Mouse (Mus musculus): ENCODE measurements around the gene Palld.

Gene Palld

DNA sequence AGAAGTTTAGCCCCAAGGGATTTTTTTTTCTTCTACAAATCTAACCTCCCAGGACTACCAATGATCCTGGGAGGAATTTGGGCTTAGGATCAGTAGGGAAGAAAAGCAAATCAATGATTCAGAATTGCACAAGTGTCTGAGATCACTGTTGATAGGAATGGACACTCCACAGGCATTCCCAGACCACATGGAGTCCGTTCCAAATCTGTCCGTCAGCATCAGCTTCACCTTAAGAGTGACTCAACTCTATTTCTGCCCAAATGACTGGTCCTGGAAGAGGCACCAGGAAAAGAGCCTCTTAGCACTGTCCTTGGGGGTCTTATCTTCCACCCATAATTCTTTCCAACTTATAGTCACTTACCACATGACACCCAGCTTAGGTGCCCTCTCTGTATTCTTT is 98.7 kb downstream of the Palld start:
- no peaks in the 10 kb centered on the region for H3K27me3 ChIP-seq (ENCODE audit: insufficient read depth, low read length)
- no peaks in the 10 kb centered on the region for H3K36me3 ChIP-seq (ENCODE audit: insufficient read depth, low read length)
- H3K4me3 ChIP-seq (replicated peaks; ENCODE audit: low read length), result no peak overlapping the region
- no peaks in the 10 kb centered on the region for H3K9me3 ChIP-seq (ENCODE audit: low read length)
- no peaks in the 10 kb centered on the region for H3K4me1 ChIP-seq (replicated peaks; ENCODE audit: low read depth, low read length)
- TF ChIP-seq POU5F1 (IDR thresholded peaks at IDR 0.05; ENCODE audit: borderline replicate concordance, low read length), result no peak
- no peak for TF ChIP-seq CTCF (conservative IDR thresholded peaks at IDR 0.05; ENCODE audit: low read length)
- no peak for TF ChIP-seq NANOG (IDR thresholded peaks at IDR 0.05; ENCODE audit: borderline replicate concordance, low read length)

DNA sequence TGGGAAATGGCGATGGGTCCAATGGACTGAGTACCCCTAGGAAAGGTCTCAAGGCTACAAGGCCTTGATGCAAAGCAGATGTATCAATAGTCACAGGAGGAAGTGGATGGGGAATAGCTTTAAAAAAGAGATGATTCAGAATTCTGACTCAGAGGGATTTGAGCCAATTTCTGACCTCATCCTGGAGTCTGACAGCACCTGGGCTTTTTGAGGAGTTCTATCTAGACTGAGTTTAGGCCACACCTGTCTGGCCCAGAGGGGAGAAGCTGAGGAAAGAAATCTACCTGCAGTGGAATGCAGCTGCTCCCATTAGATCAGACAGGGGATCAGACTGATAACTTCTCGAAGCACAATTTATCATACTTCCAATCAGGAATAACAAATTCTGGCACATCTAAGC is 99.7 kb downstream of the Palld start:
- no peaks in the 10 kb centered on the region for H3K36me3 ChIP-seq (ENCODE audit: insufficient read depth, low read length)
- H3K9me3 ChIP-seq (ENCODE audit: low read length), result no peaks in the 10 kb centered on the region
- no peak for TF ChIP-seq CTCF (conservative IDR thresholded peaks at IDR 0.05; ENCODE audit: low read length)
- no peak for TF ChIP-seq NANOG (IDR thresholded peaks at IDR 0.05; ENCODE audit: borderline replicate concordance, low read length)
- TF ChIP-seq POU5F1 (IDR thresholded peaks at IDR 0.05; ENCODE audit: borderline replicate concordance, low read length), result no peak
- H3K27me3 ChIP-seq (ENCODE audit: insufficient read depth, low read length), result no peaks in the 10 kb centered on the region
- no peak overlapping the region for H3K4me3 ChIP-seq (replicated peaks; ENCODE audit: low read length)
- H3K4me1 ChIP-seq (replicated peaks; ENCODE audit: low read depth, low read length), result no peaks in the 10 kb centered on the region

DNA sequence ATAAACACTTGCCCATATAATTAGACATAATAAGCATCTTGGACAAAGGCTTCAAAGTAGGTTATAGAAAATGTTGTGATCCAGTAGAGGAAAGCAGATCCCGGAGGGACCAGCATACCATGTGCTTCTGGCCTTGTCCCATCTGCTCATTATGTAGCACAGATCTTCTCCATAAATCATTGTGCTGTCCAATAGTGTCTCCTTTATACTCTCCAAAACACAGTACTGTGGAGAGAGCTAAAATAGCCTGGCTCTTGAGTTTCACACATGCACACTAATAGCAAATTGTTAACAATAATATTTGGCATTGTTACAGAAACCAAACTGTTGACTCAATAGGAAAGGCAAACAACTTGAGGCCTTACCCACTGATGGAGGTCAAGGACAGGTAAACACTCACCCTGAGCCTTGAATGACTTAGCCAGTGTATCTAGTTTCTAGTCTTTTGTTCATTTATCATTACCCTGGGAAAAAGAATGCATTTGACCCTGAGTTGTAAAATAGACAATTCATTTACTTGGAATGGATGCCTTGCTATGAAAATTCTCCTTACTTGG is 105.0 kb downstream of the Palld start:
- H3K4me3 ChIP-seq (replicated peaks; ENCODE audit: low read length), result no peak overlapping the region
- no peaks in the 10 kb centered on the region for H3K36me3 ChIP-seq (ENCODE audit: insufficient read depth, low read length)
- no peaks in the 10 kb centered on the region for H3K4me1 ChIP-seq (replicated peaks; ENCODE audit: low read depth, low read length)
- no peaks in the 10 kb centered on the region for H3K9me3 ChIP-seq (ENCODE audit: low read length)
- H3K27me3 ChIP-seq (ENCODE audit: insufficient read depth, low read length), result no peaks in the 10 kb centered on the region
- TF ChIP-seq CTCF (conservative IDR thresholded peaks at IDR 0.05; ENCODE audit: low read length), result no peak

DNA sequence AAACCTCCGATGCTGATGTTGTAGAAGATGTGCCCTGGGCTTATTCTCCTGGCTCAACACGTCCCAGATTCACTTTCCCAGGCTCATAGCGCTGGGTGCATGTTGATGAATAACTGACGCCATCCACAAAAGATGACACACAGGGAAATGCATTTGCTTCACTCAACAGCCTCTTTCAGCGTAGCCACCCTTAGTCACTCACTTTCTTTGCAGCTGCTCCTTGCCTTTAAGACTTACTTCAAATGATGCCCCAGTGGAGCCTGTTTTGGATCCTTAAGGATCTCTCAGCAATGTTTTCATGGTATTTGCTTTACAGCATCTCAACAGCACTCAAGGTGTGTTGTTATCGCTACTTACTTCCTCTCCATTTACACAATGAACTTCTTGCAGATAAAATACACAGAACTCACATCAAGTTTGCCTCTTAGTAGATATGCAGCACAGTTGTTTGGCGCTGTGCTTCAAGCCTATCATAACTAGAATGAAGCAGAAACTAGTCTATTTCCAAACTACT is 105.9 kb downstream of the Palld start:
- no peaks in the 10 kb centered on the region for H3K9me3 ChIP-seq (ENCODE audit: low read length)
- H3K4me3 ChIP-seq (replicated peaks; ENCODE audit: low read length), result no peak overlapping the region
- no peaks in the 10 kb centered on the region for H3K27me3 ChIP-seq (ENCODE audit: insufficient read depth, low read length)
- no peaks in the 10 kb centered on the region for H3K36me3 ChIP-seq (ENCODE audit: insufficient read depth, low read length)
- TF ChIP-seq NANOG (IDR thresholded peaks at IDR 0.05; ENCODE audit: borderline replicate concordance, low read length) (no peak), POU5F1 (IDR thresholded peaks at IDR 0.05; ENCODE audit: borderline replicate concordance, low read length) (no peak)
- H3K4me1 ChIP-seq (replicated peaks; ENCODE audit: low read depth, low read length), result no peaks in the 10 kb centered on the region

DNA sequence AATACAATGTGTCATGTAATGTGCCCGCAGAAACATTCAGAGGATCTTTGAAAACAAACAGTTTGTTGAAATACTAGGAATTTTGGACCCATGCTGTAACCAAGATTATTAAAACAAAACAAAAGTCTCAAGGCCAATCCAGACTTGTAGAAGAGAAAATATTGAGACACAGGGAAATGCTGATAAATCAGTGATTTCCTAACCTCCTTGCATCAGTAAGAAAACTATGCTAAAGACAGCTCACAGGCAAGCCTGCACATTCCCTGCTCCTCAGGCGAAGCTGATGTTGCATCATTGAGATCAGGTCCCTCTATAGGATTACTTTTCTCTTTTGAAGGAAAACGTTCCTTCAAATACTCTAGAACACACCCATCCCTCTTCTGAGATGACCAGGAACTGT is 112.5 kb downstream of the Palld start:
- TF ChIP-seq POU5F1 (IDR thresholded peaks at IDR 0.05; ENCODE audit: borderline replicate concordance, low read length), result no peak
- no peaks in the 10 kb centered on the region for H3K36me3 ChIP-seq (ENCODE audit: insufficient read depth, low read length)
- no peaks in the 10 kb centered on the region for H3K9me3 ChIP-seq (ENCODE audit: low read length)
- H3K27me3 ChIP-seq (ENCODE audit: insufficient read depth, low read length), result no peaks in the 10 kb centered on the region
- H3K4me3 ChIP-seq (replicated peaks; ENCODE audit: low read length), result no peak overlapping the region
- H3K4me1 ChIP-seq (replicated peaks; ENCODE audit: low read depth, low read length), result no peaks in the 10 kb centered on the region

DNA sequence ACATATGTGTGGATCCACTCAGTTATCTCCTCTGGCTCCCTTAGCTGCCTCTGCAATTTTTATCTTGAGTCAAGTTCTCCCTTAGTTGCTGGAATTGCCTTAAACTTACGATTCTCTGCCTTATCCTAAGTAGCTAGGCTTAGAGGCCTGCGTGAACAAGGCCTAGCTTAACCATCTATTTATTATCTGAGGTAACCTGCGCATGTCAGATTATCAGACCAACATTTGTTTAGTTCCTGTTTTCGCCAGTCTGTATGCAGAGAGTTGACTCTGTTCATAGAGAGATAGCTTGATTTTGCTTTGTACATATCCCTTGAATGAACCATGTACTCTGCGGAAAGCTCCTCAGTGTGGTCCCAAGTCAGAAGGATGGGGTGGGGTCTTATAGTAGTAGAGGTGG is 113.2 kb downstream of the Palld start:
- H3K4me1 ChIP-seq (replicated peaks; ENCODE audit: low read depth, low read length), result no peaks in the 10 kb centered on the region
- H3K27me3 ChIP-seq (ENCODE audit: insufficient read depth, low read length), result no peaks in the 10 kb centered on the region
- no peak overlapping the region for H3K4me3 ChIP-seq (replicated peaks; ENCODE audit: low read length)
- no peaks in the 10 kb centered on the region for H3K9me3 ChIP-seq (ENCODE audit: low read length)
- H3K36me3 ChIP-seq (ENCODE audit: insufficient read depth, low read length), result no peaks in the 10 kb centered on the region
- no peak for TF ChIP-seq NANOG (IDR thresholded peaks at IDR 0.05; ENCODE audit: borderline replicate concordance, low read length)
- TF ChIP-seq CTCF (conservative IDR thresholded peaks at IDR 0.05; ENCODE audit: low read length), result no peak
- no peak for TF ChIP-seq POU5F1 (IDR thresholded peaks at IDR 0.05; ENCODE audit: borderline replicate concordance, low read length)

DNA sequence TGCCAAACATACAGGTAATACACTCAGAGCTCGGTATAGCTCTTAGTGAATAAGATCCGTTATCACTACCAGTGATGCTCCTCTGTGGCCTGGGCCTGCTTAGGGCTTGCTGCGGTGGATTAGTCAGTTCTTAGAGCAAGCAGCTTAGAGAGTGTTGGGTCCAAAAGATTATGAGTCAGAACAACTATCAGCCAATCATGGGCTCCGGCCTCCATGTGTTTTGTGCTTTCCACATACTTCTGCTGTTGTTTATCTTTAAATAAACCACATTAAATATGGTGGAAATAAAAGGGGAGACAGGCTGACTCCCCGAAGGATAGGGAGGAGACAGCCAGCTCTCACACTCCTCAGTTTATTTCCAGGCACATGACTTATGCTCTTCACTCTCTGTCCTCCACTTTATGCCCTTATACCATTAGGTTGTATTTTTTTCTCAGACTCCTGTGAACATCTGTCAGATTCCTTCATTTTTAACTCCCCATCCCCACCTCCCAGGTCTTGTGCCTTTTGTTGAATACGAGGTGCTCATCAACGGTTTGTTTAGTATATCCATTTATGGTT is 119.5 kb downstream of the Palld start:
- no peak overlapping the region for H3K4me3 ChIP-seq (replicated peaks; ENCODE audit: low read length)
- no peak for TF ChIP-seq POU5F1 (IDR thresholded peaks at IDR 0.05; ENCODE audit: borderline replicate concordance, low read length)
- no peak for TF ChIP-seq CTCF (conservative IDR thresholded peaks at IDR 0.05; ENCODE audit: low read length)
- no peak for TF ChIP-seq NANOG (IDR thresholded peaks at IDR 0.05; ENCODE audit: borderline replicate concordance, low read length)
- no peaks in the 10 kb centered on the region for H3K4me1 ChIP-seq (replicated peaks; ENCODE audit: low read depth, low read length)
- H3K27me3 ChIP-seq (ENCODE audit: insufficient read depth, low read length), result no peaks in the 10 kb centered on the region
- no peaks in the 10 kb centered on the region for H3K9me3 ChIP-seq (ENCODE audit: low read length)
- no peaks in the 10 kb centered on the region for H3K36me3 ChIP-seq (ENCODE audit: insufficient read depth, low read length)

DNA sequence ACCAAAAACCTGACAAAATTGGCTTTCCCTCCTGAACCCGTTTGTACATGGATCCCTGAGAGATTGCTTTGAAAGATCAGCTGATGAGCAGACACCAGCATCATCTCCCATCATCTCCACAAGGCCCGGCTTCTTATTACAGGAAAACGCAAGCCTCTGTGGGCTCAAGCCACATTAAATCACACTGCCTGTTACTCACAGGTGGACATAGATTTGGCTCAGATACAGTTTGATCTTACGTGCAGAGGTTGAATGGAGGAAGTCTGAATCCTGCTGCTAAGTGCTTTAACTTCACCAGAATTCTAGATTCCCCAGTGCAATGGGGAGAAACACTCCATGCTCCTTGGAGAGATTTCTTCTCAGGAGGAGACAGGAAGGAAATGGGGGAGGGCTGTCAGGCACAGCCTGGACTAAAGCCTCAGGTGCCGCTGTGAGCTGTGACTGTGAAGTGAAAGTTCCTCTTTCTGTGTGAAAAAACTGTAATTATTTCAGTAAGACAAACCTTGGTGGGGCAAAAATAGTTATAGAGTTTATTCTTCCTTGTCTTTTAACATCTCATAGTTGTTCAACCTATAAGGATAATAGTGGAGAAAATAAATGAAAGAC is 121.7 kb downstream of the Palld start:
- TF ChIP-seq POU5F1 (IDR thresholded peaks at IDR 0.05; ENCODE audit: borderline replicate concordance, low read length) (no peak), NANOG (IDR thresholded peaks at IDR 0.05; ENCODE audit: borderline replicate concordance, low read length) (no peak), CTCF (conservative IDR thresholded peaks at IDR 0.05; ENCODE audit: low read length) (no peak)
- H3K36me3 ChIP-seq (ENCODE audit: insufficient read depth, low read length), result no peaks in the 10 kb centered on the region

DNA sequence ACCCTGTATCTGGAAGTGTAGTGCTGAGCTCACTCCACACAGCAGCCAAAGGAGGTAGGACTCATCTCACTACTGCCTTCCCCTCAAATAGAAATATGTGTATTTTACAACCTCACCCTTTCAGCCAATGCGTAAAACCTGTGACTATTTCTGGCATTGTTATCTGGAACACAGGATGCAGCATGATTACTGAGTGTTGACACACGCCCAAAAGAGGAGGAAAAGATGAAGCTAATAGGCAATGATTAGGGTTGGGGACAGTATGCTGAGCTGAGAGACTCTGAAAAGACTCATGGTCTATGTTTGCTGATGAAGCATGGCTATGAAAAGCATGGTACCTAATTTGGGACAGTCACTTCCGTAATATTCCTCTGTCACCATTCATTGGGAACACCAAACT is 124.3 kb downstream of the Palld start:
- no peaks in the 10 kb centered on the region for H3K4me1 ChIP-seq (replicated peaks; ENCODE audit: low read depth, low read length)
- no peaks in the 10 kb centered on the region for H3K36me3 ChIP-seq (ENCODE audit: insufficient read depth, low read length)
- no peak for TF ChIP-seq CTCF (conservative IDR thresholded peaks at IDR 0.05; ENCODE audit: low read length)
- no peaks in the 10 kb centered on the region for H3K9me3 ChIP-seq (ENCODE audit: low read length)
- H3K27me3 ChIP-seq (ENCODE audit: insufficient read depth, low read length), result no peaks in the 10 kb centered on the region
- no peak overlapping the region for H3K4me3 ChIP-seq (replicated peaks; ENCODE audit: low read length)

More for the DNA sequence above, 121.7 kb downstream of the Palld start:
- H3K4me1 ChIP-seq (replicated peaks; ENCODE audit: low read depth, low read length), result no peaks in the 10 kb centered on the region
- H3K9me3 ChIP-seq (ENCODE audit: low read length), result no peaks in the 10 kb centered on the region
- no peaks in the 10 kb centered on the region for H3K27me3 ChIP-seq (ENCODE audit: insufficient read depth, low read length)
- no peak overlapping the region for H3K4me3 ChIP-seq (replicated peaks; ENCODE audit: low read length)

Data from E14TG2a.4 (cell line).